Mouse (Mus musculus) layer of hippocampus, postnatal 10 days (tissue): ENCODE measurements around the gene Hoxb9. TPM values are rescaled to one million over a fixed set of nuclear protein-coding genes. Genes with fewer than 3 reads are reported as not detected.

ENCODE experiments used
- DNase-seq, 2 experiments: peaks; one replicate each; pipeline ENCODE4 v3.0.0; 2021; ENCODE audit warnings: low spot score in 2 of 2
- long read RNA-seq: library from polyadenylated mRNA; stranded (forward); transcript quantifications from one replicate; pipeline ENCODE4 v2.0.0, GENCODE M21; 2023
- total RNA-seq, 2 experiments: library from RNA; stranded (reverse); gene quantifications; 2 replicates each; pipeline ENCODE4 v1.2.3; 2021

The Hoxb9 gene
- total RNA-seq: not detected
- long read RNA-seq: 0 reads

GRCm38 (mm10) chr11:96270996-96271540 lies at the start of gene Hoxb9:
Gene Hoxb9, plus strand, starts transcription at chr11:96271457.
- DNase-seq: no peak

- DNase-seq: no peak
Observed at GRCm38 (mm10) chr11:96223813-96224212, 47.4 kb upstream of the Hoxb9 start.

- no peak for DNase-seq
Observed at GRCm38 (mm10) chr11:96227676-96228075, 43.6 kb upstream of the Hoxb9 start.

- DNase-seq: peak; percentile 43 to 48
Observed at GRCm38 (mm10) chr11:96234906-96235305, 36.4 kb upstream of the Hoxb9 start.

- DNase-seq: peak; percentile 59 to 73
Observed at GRCm38 (mm10) chr11:96240211-96240610, 31.0 kb upstream of the Hoxb9 start.

GRCm38 (mm10) chr11:96250901-96251300 lies 20.4 kb upstream of the Hoxb9 start:
- no peak for DNase-seq

- no peak for DNase-seq
Observed at GRCm38 (mm10) chr11:96251480-96252031, 19.7 kb upstream of the Hoxb9 start.

- DNase-seq: no peak
Observed at GRCm38 (mm10) chr11:96252541-96253120, 18.6 kb upstream of the Hoxb9 start.

GRCm38 (mm10) chr11:96254221-96254620 lies 17.0 kb upstream of the Hoxb9 start:
- no peak for DNase-seq

- no peak for DNase-seq
Observed at GRCm38 (mm10) chr11:96255111-96255995, 15.9 kb upstream of the Hoxb9 start.

GRCm38 (mm10) chr11:96255996-96256445 lies 15.2 kb upstream of the Hoxb9 start:
- no peak for DNase-seq

GRCm38 (mm10) chr11:96257141-96257540 lies 14.1 kb upstream of the Hoxb9 start:
- no peak for DNase-seq

GRCm38 (mm10) chr11:96259038-96259437 lies 12.2 kb upstream of the Hoxb9 start:
- DNase-seq: no peak

GRCm38 (mm10) chr11:96259511-96259910 lies 11.7 kb upstream of the Hoxb9 start:
- no peak for DNase-seq

- no peak for DNase-seq
Observed at GRCm38 (mm10) chr11:96260310-96260970, 10.8 kb upstream of the Hoxb9 start.

- peak; percentile 47 to 61 for DNase-seq
Observed at GRCm38 (mm10) chr11:96261323-96261890, 9.8 kb upstream of the Hoxb9 start.

- DNase-seq: no peak
Observed at GRCm38 (mm10) chr11:96262262-96262830, 8.9 kb upstream of the Hoxb9 start.

- no peak for DNase-seq
Observed at GRCm38 (mm10) chr11:96263636-96264389, 7.4 kb upstream of the Hoxb9 start.

- DNase-seq: no peak
Observed at GRCm38 (mm10) chr11:96264390-96265020, 6.8 kb upstream of the Hoxb9 start.
